Mouse (Mus musculus): ENCODE measurements around the gene Rabl6. TPM values are rescaled to one million over a fixed set of nuclear protein-coding genes. Genes with fewer than 3 reads are reported as not detected.

Gene Rabl6
- total and polyA plus RNA-seq, 3 experiments = 34.6 to 62.0 (median 55.7) TPM

DNA sequence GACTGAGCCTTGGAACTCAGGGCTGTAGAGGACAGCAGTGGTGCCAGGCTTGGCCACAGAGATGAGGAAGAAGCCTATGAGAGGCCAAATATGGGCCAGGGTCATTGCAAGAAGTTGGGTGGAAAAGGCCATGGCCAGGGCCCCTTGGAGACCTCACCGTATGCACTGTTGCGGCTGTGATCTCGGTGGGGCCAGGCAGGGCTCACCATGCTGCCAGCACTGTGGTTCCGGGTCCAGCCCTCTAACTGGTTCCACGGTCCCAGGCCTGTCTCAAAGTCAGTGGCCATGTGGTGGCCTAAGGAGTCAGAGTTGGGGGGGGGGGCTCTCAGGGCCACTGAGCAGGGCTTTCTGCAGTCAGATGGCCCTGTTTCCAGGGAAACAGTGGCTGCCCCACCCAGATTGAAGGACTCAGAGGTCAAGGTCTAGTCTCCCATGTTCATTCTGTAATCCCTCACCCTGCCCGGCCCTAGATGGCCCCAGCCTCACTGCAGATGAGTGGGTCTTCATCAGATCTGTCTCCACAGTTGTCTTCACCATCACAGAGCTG lies 39.8 kb downstream of the Rabl6 start:
- TF ChIP-seq ZNF384 (IDR thresholded peaks at IDR 0.05; ENCODE audit: low read depth, low read length) (no peak), MXI1 (IDR thresholded peaks at IDR 0.05; ENCODE audit: low read depth, low read length) (no peak), ZKSCAN1 (IDR thresholded peaks at IDR 0.05; ENCODE audit: borderline replicate concordance, low read depth, low read length) (no peak), ETS1 (conservative IDR thresholded peaks at IDR 0.05; ENCODE audit: low read depth, low read length) (no peak), PAX5 (IDR thresholded peaks at IDR 0.05; ENCODE audit: low read length) (no peak), MAFK (IDR thresholded peaks at IDR 0.05; ENCODE audit: insufficient replicate concordance, low read length) (no peak), POLR2A (IDR thresholded peaks at IDR 0.05; ENCODE audit: low read depth, low read length) (no peak), MEF2A (IDR thresholded peaks at IDR 0.05; ENCODE audit: borderline replicate concordance, low read depth, low read length) (no peak), RAD21 (IDR thresholded peaks at IDR 0.05; ENCODE audit: low read depth, low read length) (no peak), JUN (IDR thresholded peaks at IDR 0.05; ENCODE audit: insufficient read depth, low read depth, low read length) (no peak), MAX (IDR thresholded peaks at IDR 0.05; ENCODE audit: low read length) (no peak), TBP (conservative IDR thresholded peaks at IDR 0.05; ENCODE audit: low read depth, low read length) (no peak), SMC3 (IDR thresholded peaks at IDR 0.05; ENCODE audit: low read depth, low read length) (no peak), ELF1 (IDR thresholded peaks at IDR 0.05; ENCODE audit: low read depth, low read length) (no peak)
- Histone ChIP-seq H3K4me2 (ENCODE audit: insufficient read depth, low read depth, poor library complexity, severe bottlenecking) (no peak overlapping the region), H3K4me3 (replicated peaks in 1 of 3; ENCODE audit: low read depth in 2 of 3, low read length in 2 of 3, poor library complexity in 1 of 3) (no peak overlapping the region), H3K36me3 (replicated peaks in 1 of 2; ENCODE audit: control insufficient read depth in 1 of 2, insufficient read depth in 1 of 2, low read length in 1 of 2) (peaks cover 53 to 98% of the 10 kb centered on the region in 2 experiments), H3K27me3 (replicated peaks) (no peaks in the 10 kb centered on the region), H3K79me2 (replicated peaks; ENCODE audit: control insufficient read depth, extremely low read depth, insufficient read depth, poor library complexity, severe bottlenecking) (no peaks in the 10 kb centered on the region), H3K27ac (ENCODE audit: insufficient read depth, low read depth) (no peak overlapping the region), H3K9ac (ENCODE audit: insufficient read depth, low read depth) (no peak overlapping the region), H3K9me3 (replicated peaks; ENCODE audit: low read length) (no peaks in the 10 kb centered on the region), H3K4me1 (ENCODE audit: control insufficient read depth in 1 of 2, insufficient read depth in 2 of 2) (peaks cover 0 to 10% of the 10 kb centered on the region in 2 experiments; a peak in 3 of 4 replicates)
- in situ Hi-C loops (cut with MboI; ENCODE audit: low pct_ligation_motif_present, low pct_unique_long_range_greater_than_20kb, low sequenced_read_pairs) (no loop called here), dilution Hi-C loops (cut with MboI; ENCODE audit: extremely low pct_ligation_motif_present, extremely low pct_unique_long_range_greater_than_20kb, low sequenced_read_pairs) (no loop called here)
- no peak for DNase-seq (ENCODE audit: extremely low read depth)

DNA sequence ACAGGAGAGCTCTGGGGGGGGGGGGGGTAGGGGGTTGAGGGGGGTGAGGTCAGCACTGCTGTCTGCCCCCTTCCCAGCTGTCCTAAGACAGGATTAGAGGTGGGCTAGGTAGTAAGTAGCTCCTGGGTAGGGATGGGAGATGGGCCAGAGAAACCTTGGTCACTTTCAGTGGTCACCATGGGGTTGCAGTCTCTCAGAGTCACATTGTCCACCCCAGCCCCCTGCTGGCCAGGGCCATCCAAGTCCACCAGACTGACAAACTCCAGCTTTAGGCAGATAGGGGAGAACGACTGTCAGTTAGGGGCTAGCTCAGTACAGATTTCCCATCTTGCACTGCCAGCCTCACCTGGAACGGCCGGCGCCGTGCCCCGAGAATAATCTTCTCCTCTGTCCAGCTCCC lies 41.8 kb downstream of the Rabl6 start:
- dilution Hi-C loops (cut with MboI; ENCODE audit: extremely low pct_ligation_motif_present, extremely low pct_unique_long_range_greater_than_20kb, low sequenced_read_pairs) = no loop called here
- H3K27me3 ChIP-seq (replicated peaks) = no peaks in the 10 kb centered on the region
- H3K36me3 ChIP-seq (replicated peaks in 1 of 2; ENCODE audit: control insufficient read depth in 1 of 2, insufficient read depth in 1 of 2, low read length in 1 of 2) = peaks cover 73 to 100% of the 10 kb centered on the region in 2 experiments
- no peak for TF ChIP-seq RAD21 (IDR thresholded peaks at IDR 0.05; ENCODE audit: low read depth, low read length)
- no peak for TF ChIP-seq ZNF384 (IDR thresholded peaks at IDR 0.05; ENCODE audit: low read depth, low read length)
- TF ChIP-seq MYC (IDR thresholded peaks at IDR 0.05; ENCODE audit: low read depth, low read length) = no peak
- no peak for TF ChIP-seq ELF1 (IDR thresholded peaks at IDR 0.05; ENCODE audit: low read depth, low read length)
- TF ChIP-seq EP300 (IDR thresholded peaks at IDR 0.05; ENCODE audit: low read length) = no peak
- TF ChIP-seq BHLHE40 (IDR thresholded peaks at IDR 0.05; ENCODE audit: low read depth, low read length) = no peak
- no peak for TF ChIP-seq CTCF (conservative IDR thresholded peaks at IDR 0.05 in 1 of 2, IDR thresholded peaks at IDR 0.05 in 1 of 2; ENCODE audit: low read depth in 2 of 2, low read length in 2 of 2)
- no peak for TF ChIP-seq RCOR1 (conservative IDR thresholded peaks at IDR 0.05; ENCODE audit: low read depth, low read length)
- TF ChIP-seq MAZ (IDR thresholded peaks at IDR 0.05; ENCODE audit: low read depth, low read length) = no peak
- TF ChIP-seq MAFK (IDR thresholded peaks at IDR 0.05; ENCODE audit: insufficient replicate concordance, low read length) = no peak
- no peak for TF ChIP-seq ETS1 (conservative IDR thresholded peaks at IDR 0.05; ENCODE audit: low read depth, low read length)
- no peak overlapping the region for H3K4me2 ChIP-seq (ENCODE audit: insufficient read depth, low read depth, poor library complexity, severe bottlenecking)
- in situ Hi-C loops (cut with MboI; ENCODE audit: low pct_ligation_motif_present, low pct_unique_long_range_greater_than_20kb, low sequenced_read_pairs) = no loop called here
- no peaks in the 10 kb centered on the region; a peak in 1 of 4 replicates for H3K4me1 ChIP-seq (ENCODE audit: control insufficient read depth in 1 of 2, insufficient read depth in 2 of 2)
- H3K79me2 ChIP-seq (replicated peaks; ENCODE audit: control insufficient read depth, extremely low read depth, insufficient read depth, poor library complexity, severe bottlenecking) = no peaks in the 10 kb centered on the region
- H3K9me3 ChIP-seq (replicated peaks; ENCODE audit: low read length) = no peaks in the 10 kb centered on the region
- no peak overlapping the region for H3K9ac ChIP-seq (ENCODE audit: insufficient read depth, low read depth)
- no peak overlapping the region for H3K4me3 ChIP-seq (replicated peaks in 1 of 3; ENCODE audit: low read depth in 2 of 3, low read length in 2 of 3, poor library complexity in 1 of 3)
- no peak for DNase-seq (ENCODE audit: extremely low read depth)
- H3K27ac ChIP-seq (ENCODE audit: insufficient read depth, low read depth) = no peak overlapping the region

Data from CH12.LX (cell line).